Mouse (Mus musculus) natural killer cell, adult 2 months (primary cell): Measurements from ENCODE around the gene Agxt2.

Experiments
- DNase-seq, 2 experiments: peaks; one replicate each; pipeline ENCODE4 v3.0.0; 2022; ENCODE audit warnings: low spot score in 2 of 2

Gene Agxt2

DNA sequence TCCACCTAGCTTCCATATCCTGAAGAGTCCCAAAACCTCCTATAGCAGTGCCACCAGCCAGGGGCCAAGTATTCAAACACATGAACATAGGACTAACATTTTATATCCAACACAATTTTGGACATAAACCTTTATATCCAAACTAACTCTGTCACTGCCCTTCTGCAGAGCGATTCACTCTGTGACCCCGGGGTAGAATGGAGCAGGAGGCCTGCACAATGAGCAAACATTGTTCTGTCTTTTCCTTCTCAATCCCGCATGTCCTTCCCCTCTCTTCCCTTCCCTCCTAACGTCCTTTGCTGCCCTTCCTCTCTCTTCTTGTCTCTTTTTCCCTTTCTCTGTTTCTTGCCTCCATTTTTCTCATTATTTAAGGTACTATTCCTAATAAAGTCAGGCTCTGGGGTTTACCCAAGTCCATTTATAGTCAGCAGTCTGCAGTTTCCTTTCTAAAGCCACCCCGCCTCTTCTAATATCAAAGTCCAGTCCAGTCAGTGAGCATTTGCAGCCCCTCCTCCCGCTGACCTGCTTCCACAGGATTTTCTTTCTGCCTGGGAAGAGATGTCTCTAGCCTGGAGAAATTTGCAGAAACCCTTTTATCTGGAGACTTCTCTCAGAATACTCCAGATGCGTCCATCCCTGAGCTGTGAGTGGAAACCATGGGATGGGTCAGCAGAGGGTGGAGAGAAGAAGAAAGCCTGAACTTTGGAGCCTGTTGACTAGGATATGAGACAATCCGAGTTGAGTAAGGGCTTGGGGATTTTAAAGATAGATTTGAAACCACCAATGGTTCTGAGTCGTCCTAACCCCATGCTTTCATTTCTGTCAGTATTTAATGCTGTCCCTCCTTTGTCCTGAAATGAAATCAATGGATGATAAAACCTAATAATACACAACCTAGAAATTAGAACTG is at the start of gene Agxt2:
Gene Agxt2, plus strand, starts transcription at position 494 of the 910 bp plus-strand sequence.
- DNase-seq, result no peak

DNA sequence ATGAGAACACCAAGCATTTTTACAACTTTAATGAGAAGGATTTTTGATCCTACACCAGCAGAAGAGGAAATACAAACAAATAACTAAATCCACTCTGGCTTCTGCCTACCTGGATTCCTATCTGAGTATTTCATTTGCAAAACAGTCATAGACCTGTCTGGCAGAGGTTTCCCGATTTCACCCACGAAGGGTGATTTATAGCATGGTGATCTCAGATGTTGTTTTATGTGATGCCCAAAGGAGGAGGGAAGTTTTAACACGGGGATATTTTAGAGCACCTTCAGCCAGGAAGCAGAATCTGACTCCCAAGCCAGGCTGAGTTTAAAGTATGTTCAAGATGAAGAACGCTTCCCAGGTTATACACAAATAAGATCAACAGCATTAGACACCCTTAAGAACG is 46.5 kb upstream of the Agxt2 start:
- DNase-seq, result no peak

DNA sequence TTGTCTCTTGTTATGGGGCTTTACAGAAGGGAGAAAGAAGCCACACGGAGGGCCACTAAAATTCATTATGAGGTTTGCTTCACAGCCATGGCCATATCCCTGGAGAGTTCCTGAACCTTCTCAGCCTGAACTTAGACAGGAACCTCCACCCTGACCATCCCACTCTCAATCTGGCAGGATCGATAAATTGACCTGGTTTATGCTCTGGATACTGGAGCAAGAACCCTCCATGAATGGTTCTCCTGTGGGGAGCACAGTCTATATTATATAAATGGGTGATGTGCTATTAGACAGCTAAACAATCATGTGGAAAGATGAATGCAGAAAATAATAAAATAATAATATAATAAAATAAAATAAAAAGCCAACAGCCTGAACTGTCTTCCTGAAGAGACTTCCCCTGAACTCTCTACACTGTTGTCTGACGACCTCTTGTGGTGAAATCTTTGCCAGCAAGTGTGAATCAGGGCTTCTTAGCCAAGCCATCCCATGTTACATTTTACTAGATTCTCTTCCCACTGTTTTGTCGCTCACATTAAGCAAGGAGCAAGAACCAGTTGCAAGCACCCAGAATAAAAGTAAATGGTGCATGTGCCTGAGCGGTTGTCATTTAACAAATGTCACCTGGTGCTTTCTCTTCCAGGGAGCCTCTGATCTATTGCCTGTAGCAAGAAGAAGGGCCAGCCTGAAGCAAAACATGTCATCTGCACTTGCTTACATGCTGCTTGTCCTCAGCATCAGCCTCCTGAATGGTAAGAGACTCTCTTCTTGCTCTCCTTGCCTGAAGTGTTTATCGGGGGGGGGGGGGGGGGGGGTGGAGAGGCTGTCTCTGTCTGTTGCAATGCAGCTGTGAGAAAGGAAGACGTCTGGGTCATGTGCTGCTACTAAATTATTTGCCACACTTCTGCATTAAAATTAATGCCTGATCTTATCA is 44.5 kb upstream of the Agxt2 start:
- peak in 1 of 2 experiments; percentile 5 for DNase-seq

DNA sequence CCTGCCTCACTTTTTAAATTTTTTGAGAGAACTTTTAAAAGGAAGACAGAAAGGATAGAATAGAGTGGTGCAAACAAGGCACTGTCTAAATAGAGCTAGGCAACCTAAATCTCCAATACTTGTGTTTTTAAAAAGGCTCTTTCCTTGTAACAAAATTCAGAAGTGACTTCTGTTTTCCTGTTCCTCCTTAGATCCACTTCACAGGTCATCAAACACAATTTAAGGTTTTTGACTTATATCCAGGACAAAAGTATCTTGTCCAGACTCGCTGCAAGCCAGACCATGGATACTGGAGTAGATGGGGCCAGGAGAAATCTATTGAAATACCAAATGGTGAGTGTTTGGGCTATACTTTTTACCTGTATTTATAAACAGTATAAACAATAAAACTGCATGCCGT is 33.3 kb upstream of the Agxt2 start, which contains the start of gene Gm21973:
Gene Gm21973, plus strand, starts transcription at position 301 of the 400 bp plus-strand sequence.
- no peak for DNase-seq

DNA sequence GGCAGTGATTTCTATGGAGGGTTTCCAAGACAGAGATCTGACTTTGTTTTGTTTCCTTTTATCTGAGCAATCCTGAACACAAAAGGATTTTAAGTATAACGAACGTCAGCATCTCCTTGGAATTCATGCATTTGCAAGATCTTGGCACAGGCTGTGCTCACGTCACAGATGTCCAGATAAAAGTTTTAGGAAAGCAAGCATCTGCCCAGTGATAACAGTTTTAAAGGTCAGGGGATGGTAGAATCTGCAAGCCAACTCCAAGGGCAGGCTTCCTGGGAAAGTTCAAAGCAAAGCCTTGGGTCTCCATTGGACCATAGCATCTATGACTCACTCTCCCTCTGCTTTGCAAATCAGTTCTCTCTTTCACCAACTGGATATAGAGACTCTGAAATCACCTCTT is 27.7 kb upstream of the Agxt2 start:
- no peak for DNase-seq

DNA sequence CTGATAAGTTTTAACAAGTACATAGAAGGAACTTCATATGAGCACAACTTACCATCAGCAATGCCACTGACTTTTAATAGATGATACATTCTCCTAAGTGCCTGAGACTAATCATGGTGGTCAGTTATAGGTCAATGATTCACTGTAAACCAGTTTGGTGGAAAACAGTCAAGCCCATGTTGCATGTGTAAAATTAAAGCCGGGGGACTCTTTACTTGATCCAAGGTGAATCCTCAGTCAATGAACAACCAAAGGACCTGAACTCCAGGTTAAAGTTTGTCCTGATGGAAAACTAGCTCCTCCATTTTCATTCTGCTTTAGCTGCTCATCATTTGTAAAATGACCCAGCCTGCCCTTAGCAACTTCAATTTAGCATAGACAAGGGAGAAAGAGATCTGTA is 25.8 kb upstream of the Agxt2 start:
- DNase-seq, result no peak

DNA sequence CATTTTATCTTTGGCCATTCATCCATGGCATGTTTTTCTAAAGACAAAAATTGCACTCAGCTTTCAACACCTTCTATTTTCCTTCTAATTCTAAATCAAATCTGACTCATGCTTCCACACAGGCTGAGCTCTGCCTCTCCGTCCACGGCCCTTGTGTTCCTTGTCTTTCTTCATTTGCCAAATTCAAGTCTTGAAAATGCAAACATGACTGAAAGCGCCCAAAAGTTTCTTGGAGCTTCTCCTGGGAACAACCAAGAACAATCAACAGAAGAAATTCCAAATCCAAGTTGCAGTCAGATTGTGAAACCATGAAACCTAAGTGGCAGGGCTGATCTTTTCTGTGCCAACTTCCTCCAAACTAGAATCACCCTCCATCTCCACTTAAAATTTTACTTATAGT is 19.7 kb upstream of the Agxt2 start:
- DNase-seq, result no peak

DNA sequence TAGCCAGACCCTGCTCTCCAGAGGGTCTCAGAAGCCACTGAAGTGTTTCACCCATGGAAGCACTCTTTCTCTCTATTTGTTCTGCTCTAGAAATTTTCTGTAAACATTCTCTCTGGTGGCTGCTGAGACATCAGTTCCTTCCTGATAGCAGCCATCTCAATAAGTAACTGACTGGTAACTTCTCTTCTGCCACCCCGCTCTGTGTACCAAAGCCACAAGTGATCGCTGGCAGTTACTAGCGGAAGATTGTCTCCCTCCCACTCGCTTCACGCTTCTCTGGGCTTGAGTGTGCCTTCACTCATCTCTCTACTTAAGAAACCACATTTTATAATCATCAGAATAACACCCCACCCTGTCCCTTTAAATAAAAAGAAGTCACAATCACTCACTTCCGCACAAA is 11.3 kb upstream of the Agxt2 start:
- no peak for DNase-seq

DNA sequence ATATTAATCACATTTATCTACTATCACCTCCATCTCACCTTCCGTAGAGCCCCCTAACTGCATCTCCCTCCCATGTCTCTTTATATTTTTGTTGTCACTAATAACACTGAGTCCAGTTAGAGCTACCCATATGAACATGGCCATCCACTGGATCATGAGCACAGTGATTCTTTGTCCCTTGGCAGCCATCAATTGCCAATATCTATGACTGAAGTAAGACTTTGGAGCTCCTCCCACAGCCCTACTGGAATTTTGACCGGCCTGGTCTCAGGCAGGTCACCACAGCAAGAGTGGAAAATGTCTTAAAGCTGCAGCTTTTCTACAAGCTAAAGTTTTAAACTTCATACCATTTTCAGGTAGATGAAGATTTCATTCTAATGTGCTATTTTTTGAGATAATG is 8.0 kb downstream of the Agxt2 start:
- no peak for DNase-seq

DNA sequence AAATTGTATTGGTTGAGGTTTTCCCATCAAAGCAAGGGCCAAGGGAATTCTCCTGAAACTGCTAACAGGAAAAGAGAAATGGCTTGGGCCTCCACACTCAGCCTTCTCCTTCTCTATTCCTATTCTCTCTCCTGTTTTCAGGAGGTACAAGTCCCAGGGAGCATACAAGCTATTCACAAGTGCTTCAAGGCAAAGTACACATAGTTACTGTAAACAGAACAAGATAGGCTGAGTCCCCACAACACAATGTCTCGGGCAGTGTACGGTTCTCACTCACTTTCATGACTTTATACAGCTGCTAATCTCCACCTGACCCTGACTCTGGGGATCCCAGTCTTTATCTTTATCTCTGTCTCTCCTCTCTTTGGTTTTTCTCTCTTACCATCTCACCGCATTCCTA is 17.1 kb downstream of the Agxt2 start:
- no peak for DNase-seq

DNA sequence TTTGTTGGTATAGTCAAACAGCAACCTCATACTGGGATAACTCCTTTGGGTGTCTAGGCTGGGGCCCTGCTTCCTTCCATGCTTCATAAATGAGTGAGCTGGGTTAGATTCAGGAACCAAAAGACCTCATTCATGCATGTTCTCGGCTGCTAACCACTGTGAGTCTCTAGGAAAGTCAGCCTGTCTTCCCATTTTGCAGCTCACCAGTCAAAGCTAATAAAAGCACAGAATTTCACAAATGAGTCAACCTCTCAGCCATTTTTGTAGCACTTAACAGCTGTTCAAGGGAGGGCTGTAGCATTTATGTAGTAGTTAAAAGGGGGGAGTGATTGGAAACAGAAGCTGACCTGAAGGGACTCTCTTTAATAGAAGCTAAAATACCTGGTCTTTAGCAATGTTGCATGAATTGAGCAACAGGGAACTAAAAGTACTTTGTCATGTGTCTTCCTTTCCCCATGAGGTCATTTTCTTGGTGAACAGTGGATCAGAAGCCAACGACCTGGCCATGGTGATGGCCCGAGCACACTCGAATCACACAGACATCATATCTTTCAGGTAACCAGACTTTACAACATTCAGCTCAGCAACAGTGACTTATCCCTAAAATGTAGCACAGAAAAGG is 20.1 kb downstream of the Agxt2 start:
- DNase-seq, result no peak

DNA sequence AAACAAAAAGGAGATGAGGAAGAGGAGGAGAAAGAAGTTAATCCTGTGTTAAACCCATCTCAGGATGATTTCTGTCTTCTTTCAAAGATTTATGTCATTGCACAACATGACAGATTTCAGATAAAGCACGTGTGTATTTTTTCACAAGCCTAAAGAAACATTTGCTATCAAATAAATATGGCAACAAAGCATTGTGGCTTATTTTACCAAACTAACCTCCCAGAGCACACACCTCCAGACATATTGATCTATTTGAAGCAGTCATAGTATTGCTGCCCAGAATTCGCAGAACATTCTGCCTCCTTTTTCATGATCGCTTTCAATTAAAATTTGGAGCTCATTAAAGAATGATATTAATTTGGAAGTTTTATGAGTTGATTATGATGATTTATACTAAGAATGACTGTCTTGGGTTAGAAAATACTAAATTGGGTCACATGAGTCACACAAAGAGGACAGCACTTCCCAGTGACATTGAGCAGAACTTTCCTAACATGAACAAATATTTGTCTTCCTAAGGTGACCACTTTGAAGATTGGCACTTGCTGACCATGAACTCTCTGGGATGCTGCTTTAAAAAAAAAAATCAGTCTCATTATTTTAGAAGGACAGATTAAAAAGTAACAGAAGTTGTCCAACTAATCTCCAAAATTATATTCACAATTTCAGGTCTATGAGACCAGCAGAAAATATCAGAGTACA is 21.6 kb downstream of the Agxt2 start:
- no peak for DNase-seq

DNA sequence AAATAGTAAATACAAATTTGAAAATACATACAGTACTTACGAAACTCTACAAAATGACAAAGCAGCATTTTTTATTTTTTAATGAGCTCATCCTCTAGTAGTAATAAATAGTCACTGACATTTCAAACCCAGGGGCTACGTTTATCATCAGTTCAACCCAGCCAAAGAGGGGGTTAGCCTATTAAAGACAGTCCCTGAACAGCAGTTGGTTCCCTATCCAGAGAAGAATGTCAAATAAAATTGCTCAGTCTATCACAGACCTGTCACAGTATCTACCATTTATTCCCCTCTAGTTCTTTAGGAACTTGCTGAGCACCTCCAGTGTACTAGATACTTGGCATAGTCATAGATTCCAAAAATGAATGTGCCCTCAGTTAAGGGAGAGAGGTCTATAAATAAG is 28.9 kb downstream of the Agxt2 start:
- DNase-seq, result no peak

DNA sequence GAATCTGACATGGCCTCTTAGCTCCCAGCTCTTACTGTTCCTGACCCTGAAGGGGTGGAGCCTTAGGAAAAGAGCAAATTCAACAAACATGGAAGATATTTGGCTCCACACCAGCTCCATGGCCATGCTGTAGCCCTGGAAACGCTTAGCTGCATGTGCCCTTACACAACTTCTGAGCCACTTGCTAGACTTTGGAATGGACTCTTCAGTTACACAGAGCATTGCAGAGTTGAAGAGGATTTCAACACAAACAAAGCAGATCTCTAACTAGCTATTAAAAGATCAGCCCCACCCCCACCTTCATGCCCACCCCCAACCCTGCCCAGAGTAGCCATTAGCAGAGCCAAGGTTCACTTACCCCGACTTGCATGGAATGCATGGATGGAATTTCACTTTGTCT is 41.5 kb downstream of the Agxt2 start:
- no peak for DNase-seq

DNA sequence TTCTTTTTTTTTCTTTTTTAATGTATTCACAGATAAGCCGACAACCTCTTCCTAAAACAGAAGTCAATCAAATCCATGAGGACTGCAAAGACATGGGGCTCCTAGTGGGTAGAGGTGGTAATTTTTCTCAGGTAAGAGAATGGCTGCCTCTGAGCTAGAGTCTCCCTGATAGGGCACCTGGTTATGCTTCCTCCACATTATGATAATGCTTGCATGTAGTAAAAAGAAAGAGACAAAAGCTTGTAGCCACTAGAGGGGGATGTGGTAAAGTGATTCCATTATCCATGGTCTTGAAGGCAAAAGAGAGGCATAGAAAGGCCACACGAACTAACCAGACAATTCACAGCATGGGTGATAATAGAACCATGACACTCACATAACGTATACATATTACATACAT is 42.1 kb downstream of the Agxt2 start:
- DNase-seq, result no peak

DNA sequence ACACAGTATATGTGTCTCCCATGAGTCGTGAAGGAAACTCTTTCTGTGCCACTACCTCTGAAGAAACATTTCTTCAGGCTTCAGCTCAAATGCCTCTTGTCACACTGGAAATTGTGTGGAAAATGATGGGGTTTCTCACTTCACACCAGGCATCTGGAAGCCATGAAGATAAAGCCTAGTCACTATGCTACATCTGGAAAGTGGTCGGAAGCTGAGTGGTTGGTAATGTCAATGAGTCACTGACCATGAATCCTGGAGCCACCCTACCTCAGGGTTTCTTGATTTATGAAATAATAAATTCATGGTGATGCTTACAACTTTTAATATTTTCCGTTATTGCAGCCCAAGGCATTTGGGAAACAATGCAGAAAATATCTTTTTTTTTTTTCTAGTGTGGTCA is 51.5 kb downstream of the Agxt2 start:
- no peak for DNase-seq

DNA sequence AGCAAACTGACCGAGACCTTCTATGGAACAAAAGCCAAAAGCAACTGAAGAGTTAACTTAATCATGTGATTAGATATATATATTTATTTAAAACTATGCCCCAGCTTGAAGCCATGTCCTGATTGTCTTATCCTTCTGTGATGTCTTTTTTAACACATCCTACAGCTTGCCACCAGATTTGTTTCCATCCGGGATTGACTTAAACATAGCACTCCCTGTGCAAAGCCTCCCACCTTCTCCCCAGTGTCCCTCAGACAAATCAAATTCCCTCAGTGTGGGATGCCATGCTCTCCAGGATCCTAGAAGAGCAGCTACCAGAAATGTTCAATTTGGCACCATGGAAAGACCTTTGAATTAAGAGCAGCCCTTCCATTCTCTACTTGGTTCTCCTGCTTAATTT is 52.5 kb downstream of the Agxt2 start:
- no peak for DNase-seq

DNA sequence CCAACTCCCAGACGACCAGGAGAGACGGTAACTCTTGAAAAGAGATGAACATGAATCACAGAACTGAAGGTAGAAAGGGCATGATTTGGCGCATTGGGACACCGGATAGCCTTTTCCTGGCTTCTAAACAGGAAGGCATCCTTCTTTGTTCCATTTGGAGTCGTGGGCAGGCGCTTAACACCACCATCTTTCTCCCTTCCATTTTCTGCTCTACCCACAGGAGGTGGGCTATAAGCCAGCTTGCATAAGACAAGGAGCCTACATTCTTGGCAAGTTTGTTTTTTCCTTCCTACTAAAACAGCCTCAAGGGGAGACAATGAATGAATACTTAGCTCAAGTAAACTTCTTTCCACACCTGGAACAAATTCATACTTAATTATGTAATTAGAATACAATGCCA is 55.3 kb downstream of the Agxt2 start:
- DNase-seq, result no peak

DNA sequence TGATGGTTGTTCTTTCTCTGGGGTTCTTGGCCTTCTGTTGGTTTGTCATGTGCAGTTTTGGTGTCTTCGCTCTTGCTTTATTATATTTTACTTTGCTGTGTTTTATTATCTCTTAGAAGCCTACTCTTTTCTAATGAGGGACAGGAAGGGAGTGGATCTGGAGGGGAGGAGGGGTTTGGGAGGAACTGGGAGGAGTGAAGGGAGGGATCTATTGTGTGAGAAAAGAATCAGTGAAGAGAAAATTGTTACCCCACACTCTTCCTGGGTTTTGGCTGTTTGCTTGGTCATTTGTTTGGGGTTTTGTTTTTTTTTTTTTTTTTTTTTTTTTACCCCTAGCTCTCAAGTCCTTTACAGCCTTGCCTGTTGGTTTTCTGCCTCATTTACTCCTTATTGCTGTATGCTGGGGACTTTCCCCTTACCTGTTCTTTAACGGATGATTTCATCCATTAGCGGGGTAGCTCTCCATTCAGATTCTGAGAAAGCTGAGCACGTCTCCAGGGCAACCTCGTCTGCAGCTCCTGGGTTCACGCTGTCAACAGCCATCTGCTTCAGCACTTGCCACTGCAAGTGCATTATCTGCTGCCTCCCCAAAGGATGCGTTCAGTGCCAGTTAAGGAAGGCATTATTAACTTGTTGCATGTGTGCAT is 62.9 kb downstream of the Agxt2 start:
- no peak for DNase-seq

DNA sequence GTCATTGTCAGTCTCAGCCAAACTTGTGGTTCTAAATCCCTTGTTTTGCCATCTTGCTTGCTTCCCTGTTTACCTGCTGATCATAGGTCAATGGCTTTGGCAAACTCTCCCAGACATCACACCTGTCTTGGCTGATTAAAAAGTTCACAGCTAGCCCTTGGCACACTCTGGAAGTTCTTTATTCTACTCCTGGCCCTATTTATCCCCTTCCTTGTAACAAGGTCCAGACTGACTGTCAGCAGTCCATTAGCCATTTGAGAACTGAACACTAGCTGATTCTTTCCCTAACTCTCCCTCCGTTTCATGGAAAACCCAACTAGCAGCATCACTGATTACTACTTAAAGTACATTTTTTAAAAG is 63.4 kb downstream of the Agxt2 start:
- DNase-seq, result no peak

DNA sequence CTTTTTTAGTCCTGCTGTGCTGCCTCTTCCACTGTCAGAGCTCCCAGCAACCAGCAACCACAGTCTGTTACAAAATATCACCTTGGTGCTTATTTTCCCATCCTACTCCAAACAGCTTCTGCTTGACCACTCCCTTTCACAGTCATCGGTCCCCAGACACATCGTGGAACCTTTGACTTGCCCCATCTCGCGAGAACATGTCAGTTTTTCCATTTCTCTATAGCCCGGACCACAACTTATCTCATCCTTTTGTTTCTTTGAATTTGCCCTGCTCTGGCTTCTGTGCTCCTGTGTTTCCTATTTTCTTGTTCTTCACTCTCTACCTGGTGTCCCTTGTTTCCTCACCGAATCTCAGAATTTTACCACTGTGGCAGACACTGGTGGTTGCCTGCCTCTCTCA is 67.8 kb downstream of the Agxt2 start:
- DNase-seq, result no peak
